Mouse (Mus musculus) forebrain, embryonic 16.5 days (tissue): ENCODE measurements around the gene Sftpa1. TPM values are rescaled to one million over a fixed set of nuclear protein-coding genes. Genes with fewer than 3 reads are reported as not detected.

Experiments
- ATAC-seq: fragments of 200-750 bp; cut with Nextera tagmentation; 2 replicates; pipeline ENCODE4 v1.8.0; 2017; ENCODE audit warnings: mild to moderate bottlenecking, moderate library complexity
- H3K27ac ChIP-seq: fragments of 300-500 bp; sonication (generic); 2 replicates; pipeline ENCODE4 v1.5.1; 2014; ENCODE audit warnings: low read length, control low read depth
- H3K27me3 ChIP-seq: fragments of 300-500 bp; sonication (generic); replicated peaks from 2 replicates; pipeline ENCODE4 v1.6.1; 2014; ENCODE audit warnings: low read length; ENCODE audit not compliant: control insufficient read depth, insufficient read depth
- H3K36me3 ChIP-seq: fragments of 300-500 bp; sonication (generic); 2 replicates; pipeline ENCODE4 v1.6.1; 2014; ENCODE audit not compliant: control insufficient read depth, insufficient read depth
- H3K4me1 ChIP-seq: fragments of 300-500 bp; sonication (generic); replicated peaks from 2 replicates; pipeline ENCODE4 v1.6.1; 2014; ENCODE audit warnings: low read length; ENCODE audit not compliant: control insufficient read depth, insufficient read depth
- H3K4me2 ChIP-seq: fragments of 300-500 bp; sonication (generic); 2 replicates; pipeline ENCODE4 v1.6.1; 2014; ENCODE audit warnings: mild to moderate bottlenecking, low read length, control low read depth
- H3K4me3 ChIP-seq: fragments of 300-500 bp; sonication (generic); replicated peaks from 2 replicates; pipeline ENCODE4 v1.5.1; 2014; ENCODE audit warnings: mild to moderate bottlenecking, low read length, control low read depth
- H3K9ac ChIP-seq: fragments of 300-500 bp; sonication (generic); replicated peaks from 2 replicates; pipeline ENCODE4 v1.6.1; 2014; ENCODE audit warnings: low read depth, low read length, control low read depth
- H3K9me3 ChIP-seq: fragments of 300-500 bp; sonication (generic); 2 replicates; pipeline ENCODE4 v1.6.1; 2016; ENCODE audit warnings: low read length; ENCODE audit not compliant: control insufficient read depth
- WGBS: fragments of 180-500 bp; shearing (Covaris S2); extraction: QIAGEN DNeasy Blood & Tissue Kit; methylation state at CpG from one replicate; pipeline ENCODE4 v1.1.7; 2014; 5-methylcytosine and 5-hydroxymethylcytosine counted together
- polyA plus RNA-seq: library from polyadenylated mRNA; unstranded; fragments of >200 nt; fragmentation: Nextera tagmentation; extraction: Ambion mirVana; gene quantifications from 2 replicates; pipeline ENCODE4 v1.2.1, GENCODE M21; 2015

The Sftpa1 gene
- polyA plus RNA-seq, 1 experiment from 2014 or later, result not detected

DNA sequence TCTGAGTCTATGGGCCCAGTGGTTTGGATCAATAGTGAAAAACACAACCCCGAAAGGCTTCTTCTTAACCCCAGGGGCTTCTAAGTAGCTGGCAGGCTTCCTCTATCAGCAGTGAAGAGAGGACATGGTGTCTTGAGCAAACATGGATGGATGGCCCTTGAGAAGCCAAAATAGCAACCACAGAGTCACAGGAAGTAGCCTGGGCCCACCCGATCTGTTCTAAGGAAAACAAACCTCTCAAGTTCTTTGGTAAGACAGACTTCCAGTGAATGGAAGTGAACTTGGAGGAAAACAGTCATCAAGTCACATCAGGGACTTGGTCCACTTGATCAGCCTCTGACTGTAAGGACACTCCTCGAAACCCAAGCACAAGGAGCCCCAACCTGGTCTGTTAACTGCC, 15.3 kb downstream of the Sftpa1 start:
- WGBS, result 89% methylated on average over 3 of the region's 3 CpGs
- no peak overlapping the region for H3K27ac ChIP-seq
- no peak for ATAC-seq
- no peaks in the 10 kb centered on the region for H3K36me3 ChIP-seq
- no peak overlapping the region for H3K4me3 ChIP-seq
- H3K27me3 ChIP-seq, result no peaks in the 10 kb centered on the region
- H3K9ac ChIP-seq, result no peak overlapping the region
- H3K4me1 ChIP-seq, result no peaks in the 10 kb centered on the region
- no peaks in the 10 kb centered on the region for H3K9me3 ChIP-seq
- H3K4me2 ChIP-seq, result no peak overlapping the region

DNA sequence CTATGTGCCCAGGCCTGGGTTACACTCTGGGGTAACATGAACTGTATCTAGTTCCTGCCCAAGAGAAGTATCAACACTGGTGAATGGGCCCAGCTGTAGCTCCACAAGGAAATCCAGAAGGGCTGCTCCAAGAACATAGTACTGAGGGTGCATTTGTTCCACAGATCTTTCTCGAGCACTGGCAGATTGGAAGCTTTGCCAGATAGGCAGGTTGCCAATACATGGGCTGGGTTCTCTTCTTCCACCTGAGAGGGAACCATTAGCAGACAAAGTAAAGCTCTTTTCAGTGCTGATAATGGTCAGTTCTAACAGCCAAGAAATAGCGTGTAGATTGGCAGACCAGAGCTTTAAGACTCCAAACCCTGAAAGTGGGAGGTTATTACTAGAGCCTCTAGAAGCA, 15.8 kb downstream of the Sftpa1 start:
- ATAC-seq, result no peak
- H3K4me1 ChIP-seq, result no peaks in the 10 kb centered on the region
- no peak overlapping the region for H3K4me2 ChIP-seq
- H3K27me3 ChIP-seq, result no peaks in the 10 kb centered on the region
- no peak overlapping the region for H3K4me3 ChIP-seq
- H3K27ac ChIP-seq, result no peak overlapping the region
- H3K9me3 ChIP-seq, result no peaks in the 10 kb centered on the region
- WGBS, result 61% methylated on average over 2 of the region's 2 CpGs
- H3K9ac ChIP-seq, result no peak overlapping the region
- no peaks in the 10 kb centered on the region for H3K36me3 ChIP-seq

DNA sequence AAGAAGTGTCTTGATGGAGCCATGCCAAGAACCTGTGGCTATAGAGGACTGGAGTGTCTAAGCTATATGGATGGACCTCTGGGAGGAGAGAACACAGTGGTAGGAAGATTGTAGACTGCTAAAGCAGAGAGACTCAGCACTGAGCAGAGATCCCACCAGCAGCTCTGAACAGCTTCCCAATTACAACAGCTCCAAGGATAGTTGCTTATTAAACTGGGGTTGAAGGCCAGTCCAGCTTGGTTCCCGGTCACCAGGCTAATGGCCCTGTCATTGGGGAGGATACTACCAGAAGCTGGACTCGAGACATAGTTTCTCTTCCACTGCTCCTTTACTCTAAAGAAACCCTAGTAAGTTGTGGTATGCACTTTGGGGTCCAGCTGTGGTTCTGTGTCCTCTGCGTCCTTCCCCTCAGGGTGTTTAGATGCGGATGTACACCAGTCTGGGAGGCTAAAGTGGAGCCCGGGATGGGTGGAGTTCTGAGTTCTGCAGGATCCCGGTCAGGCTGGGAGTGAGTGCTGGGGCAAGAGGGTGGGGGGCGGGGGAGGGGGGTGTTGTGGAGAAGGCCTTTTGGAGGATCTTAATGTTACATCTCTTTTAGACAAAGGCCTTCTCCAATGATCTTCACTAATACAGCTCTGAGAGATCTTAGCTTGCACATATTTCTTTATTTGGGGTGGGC, 19.8 kb downstream of the Sftpa1 start, which contains the start of gene Mbl1:
TSS of gene Mbl1 (plus strand) at position 239 of the 679 bp plus-strand sequence.
- ATAC-seq, result no peak
- 80% methylated on average over 7 of the region's 7 CpGs for WGBS
- Histone ChIP-seq H3K27ac (no peak within 1 kb of the TSS), H3K9me3 (no peaks in the 10 kb centered on the region), H3K9ac (no peak within 1 kb of the TSS), H3K4me2 (no peak within 1 kb of the TSS), H3K27me3 (no peaks in the 10 kb centered on the region), H3K4me3 (no peak within 1 kb of the TSS), H3K4me1 (no peaks in the 10 kb centered on the region), H3K36me3 (no peaks in the 10 kb centered on the region)

DNA sequence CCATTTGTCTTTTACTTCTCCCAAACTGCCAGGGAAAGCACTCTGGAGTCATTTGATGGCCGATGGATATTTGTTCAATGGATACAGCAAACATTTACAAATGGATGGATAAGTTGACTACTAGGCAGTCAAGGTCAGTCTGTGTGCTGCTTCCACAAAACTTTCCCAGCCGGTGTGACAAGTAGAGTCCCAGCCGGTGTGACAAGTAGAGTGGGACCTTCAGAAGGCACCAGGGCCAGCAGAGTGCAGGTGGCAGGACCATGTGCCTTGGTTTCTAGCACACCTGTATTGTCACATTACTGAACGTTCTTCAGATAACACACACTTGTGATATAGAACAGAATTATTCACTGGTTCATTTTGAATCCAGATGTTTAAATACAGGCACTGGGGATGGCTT, 28.5 kb downstream of the Sftpa1 start:
- no peak for ATAC-seq
- no peaks in the 10 kb centered on the region for H3K27me3 ChIP-seq

DNA sequence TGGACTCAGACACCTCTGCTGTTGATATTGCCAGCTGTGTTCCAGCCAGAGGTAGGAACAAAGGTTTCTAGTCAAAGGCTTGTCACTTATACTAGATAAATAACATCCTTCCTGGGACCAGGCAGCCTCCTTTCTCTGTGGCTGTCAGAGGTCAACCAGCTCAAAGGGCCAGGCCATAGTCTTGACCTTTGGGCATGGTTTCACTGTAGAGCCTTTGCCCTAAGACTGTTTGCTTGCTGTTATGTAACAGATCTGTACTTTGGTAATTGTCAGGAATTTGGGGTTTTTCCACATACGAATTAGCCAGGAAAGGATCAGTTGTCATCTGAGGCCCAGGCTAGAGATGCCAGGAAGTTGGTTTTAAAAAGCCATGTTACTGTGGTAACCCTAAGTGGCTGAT, 29.2 kb downstream of the Sftpa1 start:
- no peak for ATAC-seq

More for the DNA sequence above, 28.5 kb downstream of the Sftpa1 start:
- no peak overlapping the region for H3K4me2 ChIP-seq
- WGBS, result 82% methylated on average over 4 of the region's 4 CpGs
- no peaks in the 10 kb centered on the region for H3K9me3 ChIP-seq
- no peaks in the 10 kb centered on the region for H3K36me3 ChIP-seq
- no peak overlapping the region for H3K4me3 ChIP-seq
- no peaks in the 10 kb centered on the region for H3K4me1 ChIP-seq
- no peak overlapping the region for H3K27ac ChIP-seq
- no peak overlapping the region for H3K9ac ChIP-seq

DNA sequence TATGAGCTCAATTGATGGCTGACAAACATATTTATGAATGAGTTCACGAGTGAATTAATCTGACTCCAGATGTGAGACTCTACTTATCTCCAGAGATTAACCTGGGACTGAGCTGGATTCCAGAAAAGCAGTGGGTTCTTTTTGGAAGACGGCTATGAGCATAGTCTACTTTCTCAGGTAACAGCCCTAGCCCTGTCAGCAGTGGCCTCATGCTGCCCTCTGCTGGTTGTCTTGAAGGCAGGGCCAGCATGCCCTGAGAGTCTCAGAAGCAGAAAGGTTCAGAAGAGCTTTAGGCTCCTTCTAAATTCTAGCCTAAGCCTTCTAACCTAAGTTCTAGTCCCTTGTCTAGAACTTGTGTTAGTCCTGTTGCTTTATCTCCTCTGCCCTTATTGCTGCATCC, 31.1 kb downstream of the Sftpa1 start:
- no peaks in the 10 kb centered on the region for H3K27me3 ChIP-seq
- H3K4me2 ChIP-seq, result no peak overlapping the region
- H3K9me3 ChIP-seq, result no peaks in the 10 kb centered on the region
- no peak overlapping the region for H3K9ac ChIP-seq
- no peaks in the 10 kb centered on the region for H3K36me3 ChIP-seq
- no peak overlapping the region for H3K27ac ChIP-seq
- ATAC-seq, result no peak
- H3K4me3 ChIP-seq, result no peak overlapping the region
- WGBS, result 26% methylated on average over 2 of the region's 2 CpGs
- no peaks in the 10 kb centered on the region for H3K4me1 ChIP-seq

More for the DNA sequence above, 29.2 kb downstream of the Sftpa1 start:
- no peaks in the 10 kb centered on the region for H3K36me3 ChIP-seq
- no peaks in the 10 kb centered on the region for H3K27me3 ChIP-seq
- no peak overlapping the region for H3K4me2 ChIP-seq
- WGBS, result 50% methylated on average over 1 of the region's 1 CpGs
- no peak overlapping the region for H3K27ac ChIP-seq
- no peaks in the 10 kb centered on the region for H3K9me3 ChIP-seq
- no peak overlapping the region for H3K9ac ChIP-seq
- H3K4me1 ChIP-seq, result no peaks in the 10 kb centered on the region
- no peak overlapping the region for H3K4me3 ChIP-seq

DNA sequence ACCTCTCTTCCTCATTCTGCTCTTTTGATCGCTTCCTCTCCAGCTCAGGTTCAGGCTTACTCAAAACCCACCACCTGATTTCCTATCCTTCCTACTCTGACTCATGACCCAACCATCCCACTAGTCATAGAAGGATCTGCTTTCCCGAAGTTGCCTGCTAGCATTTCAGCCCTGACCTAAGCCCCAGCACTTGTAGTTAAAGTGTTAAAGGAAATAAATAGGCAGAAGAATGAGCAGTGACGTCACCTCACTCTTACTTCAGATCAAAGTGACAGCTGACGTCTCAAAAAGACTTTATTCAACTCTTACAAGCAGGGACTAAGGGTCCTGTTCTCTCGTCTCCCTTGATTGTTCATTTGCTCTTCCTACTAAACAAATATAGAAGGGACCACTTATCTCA, 35.7 kb downstream of the Sftpa1 start:
- no peak for ATAC-seq
- Histone ChIP-seq H3K27me3 (no peaks in the 10 kb centered on the region), H3K9me3 (no peaks in the 10 kb centered on the region), H3K9ac (no peak overlapping the region), H3K27ac (no peak overlapping the region), H3K4me2 (no peak overlapping the region), H3K36me3 (no peaks in the 10 kb centered on the region), H3K4me1 (no peaks in the 10 kb centered on the region), H3K4me3 (no peak overlapping the region)
- WGBS, result 48% methylated on average over 5 of the region's 5 CpGs

DNA sequence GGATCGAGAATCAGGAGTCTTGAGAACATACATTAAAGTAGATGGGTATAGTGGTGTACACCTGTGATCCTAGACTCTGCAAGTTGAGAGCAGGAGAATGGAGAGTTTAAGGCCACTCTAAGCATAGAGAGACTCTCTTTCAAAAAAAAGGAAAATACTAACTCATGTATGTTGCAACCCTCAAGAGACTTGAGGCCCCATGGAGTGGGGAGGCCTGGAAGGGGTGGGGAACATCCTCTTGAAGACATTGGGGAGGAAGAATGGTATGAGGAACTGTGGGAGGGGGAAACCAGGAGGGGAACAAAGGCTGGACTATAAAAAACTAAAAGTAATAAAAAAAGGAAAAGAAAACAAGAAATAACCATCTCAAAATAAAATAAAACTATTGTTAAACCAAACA, 37.0 kb downstream of the Sftpa1 start:
- Histone ChIP-seq H3K4me3 (no peak overlapping the region), H3K27me3 (no peaks in the 10 kb centered on the region), H3K9me3 (no peaks in the 10 kb centered on the region), H3K36me3 (no peaks in the 10 kb centered on the region), H3K27ac (no peak overlapping the region), H3K4me2 (no peak overlapping the region), H3K4me1 (no peaks in the 10 kb centered on the region), H3K9ac (no peak overlapping the region)
- 94% methylated on average over 1 of the region's 1 CpGs for WGBS
- ATAC-seq, result no peak

DNA sequence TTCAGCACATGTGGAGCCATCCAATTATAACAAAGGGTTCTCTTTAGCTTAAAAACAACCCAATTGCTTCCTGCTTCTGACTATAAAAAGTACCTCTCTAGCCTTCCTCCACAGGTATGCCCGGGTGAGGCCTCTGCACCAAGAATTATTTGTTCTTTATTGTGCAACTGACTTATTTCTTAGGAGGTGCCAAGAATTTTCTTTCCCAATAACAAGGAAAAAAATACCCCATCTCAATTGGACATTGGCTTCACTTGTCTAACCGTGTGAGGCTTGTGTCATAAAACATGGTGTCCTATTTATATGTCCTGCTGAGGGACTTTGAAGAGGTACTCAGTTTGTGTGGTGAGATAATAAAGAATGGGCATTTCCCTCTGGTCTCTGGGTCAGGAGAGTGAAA, 38.9 kb downstream of the Sftpa1 start:
- no peak overlapping the region for H3K9ac ChIP-seq
- no peak for ATAC-seq
- H3K27ac ChIP-seq, result no peak overlapping the region
- no peaks in the 10 kb centered on the region for H3K27me3 ChIP-seq
- no peak overlapping the region for H3K4me2 ChIP-seq
- H3K9me3 ChIP-seq, result no peaks in the 10 kb centered on the region
- no peak overlapping the region for H3K4me3 ChIP-seq
- H3K4me1 ChIP-seq, result no peaks in the 10 kb centered on the region
- WGBS, result 88% methylated on average over 2 of the region's 2 CpGs
- H3K36me3 ChIP-seq, result no peaks in the 10 kb centered on the region

DNA sequence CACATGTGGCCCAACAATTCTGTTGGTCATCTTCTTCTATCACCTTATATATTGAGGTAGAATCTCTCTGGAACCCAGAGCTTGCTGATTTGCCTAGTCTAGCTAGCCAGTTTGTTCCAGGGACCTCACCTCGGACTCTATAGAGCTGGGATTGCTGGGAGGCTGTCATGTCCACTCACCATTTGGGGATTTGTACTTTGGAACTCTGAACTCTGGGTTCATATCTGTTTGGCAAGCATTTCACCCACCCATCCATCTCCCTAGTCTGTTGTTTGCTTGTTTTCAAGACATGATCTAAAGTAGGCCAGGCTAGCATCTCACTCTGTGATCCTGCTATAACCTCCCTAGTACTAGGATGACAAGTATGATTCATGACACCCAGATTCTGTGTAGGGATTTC, 43.2 kb downstream of the Sftpa1 start:
- no peak overlapping the region for H3K27ac ChIP-seq
- H3K36me3 ChIP-seq, result no peaks in the 10 kb centered on the region
- H3K4me1 ChIP-seq, result no peaks in the 10 kb centered on the region
- no peak overlapping the region for H3K4me2 ChIP-seq
- no peak overlapping the region for H3K9ac ChIP-seq
- 71% methylated on average over 1 of the region's 1 CpGs for WGBS
- no peaks in the 10 kb centered on the region for H3K27me3 ChIP-seq
- no peaks in the 10 kb centered on the region for H3K9me3 ChIP-seq
- H3K4me3 ChIP-seq, result no peak overlapping the region
- no peak for ATAC-seq
